Mouse (Mus musculus): ENCODE results near the gene Psg16. TPM values are rescaled to one million over a fixed set of nuclear protein-coding genes. Genes with fewer than 3 reads are reported as not detected.
"Not testable (repeated sequence)": the region's sequence is repeated elsewhere in the genome, so short reads cannot be mapped to it uniquely, and the experiment has no call there.

Psg16 gene
- polyA plus RNA-seq, 1 experiment from 2014 or later = 0.36 TPM

- Histone ChIP-seq H3K27ac (no peak overlapping the region), H3K4me1 (no peaks in the 10 kb centered on the region), H3K9ac (no peak overlapping the region), H3K4me3 (no peak overlapping the region), H3K4me2 (replicated peaks) (no peak overlapping the region), H3K27me3 (peaks cover 2% of the 10 kb centered on the region; the same call in 1 of the 2 replicates), H3K9me3 (replicated peaks) (0 out of 2 replicates have a peak, but pooled peaks cover 7% of the 10 kb centered on the region), H3K36me3 (no peaks in the 10 kb centered on the region)
- ATAC-seq (ENCODE audit: low FRiP score) = no peak
- WGBS = 60% methylated on average over 5 of the region's 5 CpGs
Observed at GRCm38 (mm10) chr7:17073513-17073903, 332 bp upstream of the Psg16 start.

- no peak overlapping the region for H3K4me2 ChIP-seq (replicated peaks)
- ATAC-seq (ENCODE audit: low FRiP score) = no peak
- peaks cover 2% of the 10 kb centered on the region; the same call in 1 of the 2 replicates for H3K27me3 ChIP-seq
- no peaks in the 10 kb centered on the region for H3K36me3 ChIP-seq
- H3K27ac ChIP-seq = no peak overlapping the region
- no peak overlapping the region for H3K4me3 ChIP-seq
- 0 out of 2 replicates have a peak, but pooled peaks cover 7% of the 10 kb centered on the region for H3K9me3 ChIP-seq (replicated peaks)
- no peak overlapping the region for H3K9ac ChIP-seq
- H3K4me1 ChIP-seq = no peaks in the 10 kb centered on the region
- 100% methylated on average over 1 of the region's 1 CpGs for WGBS
Observed at GRCm38 (mm10) chr7:17076542-17076941, 2.7 kb downstream of the Psg16 start.

GRCm38 (mm10) chr7:17078076-17078654, 4.3 kb downstream of the Psg16 start:
- no peak overlapping the region for H3K27ac ChIP-seq
- no peaks in the 10 kb centered on the region for H3K36me3 ChIP-seq
- H3K9ac ChIP-seq = no peak overlapping the region
- H3K9me3 ChIP-seq (replicated peaks) = 0 out of 2 replicates have a peak, but pooled peaks cover 7% of the 10 kb centered on the region
- no peaks in the 10 kb centered on the region for H3K4me1 ChIP-seq
- H3K27me3 ChIP-seq = peaks cover 2% of the 10 kb centered on the region; the same call in 1 of the 2 replicates
- no peak for ATAC-seq (ENCODE audit: low FRiP score)
- no peak overlapping the region for H3K4me3 ChIP-seq
- WGBS = 87% methylated on average over 7 of the region's 7 CpGs
- H3K4me2 ChIP-seq (replicated peaks) = no peak overlapping the region

- H3K27ac ChIP-seq = no peak overlapping the region
- no peaks in the 10 kb centered on the region for H3K4me1 ChIP-seq
Observed at GRCm38 (mm10) chr7:17082766-17083165, 8.9 kb downstream of the Psg16 start.

GRCm38 (mm10) chr7:17087731-17088130, 13.9 kb downstream of the Psg16 start:
- Histone ChIP-seq H3K4me2 (replicated peaks) (no peak overlapping the region), H3K9me3 (replicated peaks) (0 out of 2 replicates have a peak, but pooled peaks cover 8% of the 10 kb centered on the region), H3K36me3 (no peaks in the 10 kb centered on the region), H3K4me3 (no peak overlapping the region), H3K27ac (no peak overlapping the region), H3K9ac (no peak overlapping the region), H3K27me3 (0 out of 2 replicates have a peak, but pooled peaks cover 3% of the 10 kb centered on the region), H3K4me1 (no peaks in the 10 kb centered on the region)
- no peak for ATAC-seq (ENCODE audit: low FRiP score)
- WGBS = 72% methylated on average over 3 of the region's 3 CpGs

More at GRCm38 (mm10) chr7:17082766-17083165, 8.9 kb downstream of the Psg16 start:
- Histone ChIP-seq H3K4me3 (no peak overlapping the region), H3K9me3 (replicated peaks) (no peaks in the 10 kb centered on the region), H3K27me3 (peaks cover 3% of the 10 kb centered on the region; the same call in 1 of the 2 replicates), H3K4me2 (replicated peaks) (no peak overlapping the region), H3K36me3 (no peaks in the 10 kb centered on the region), H3K9ac (no peak overlapping the region)
- ATAC-seq (ENCODE audit: low FRiP score) = no peak
- WGBS = 92% methylated on average over 4 of the region's 4 CpGs

- no peak overlapping the region for H3K27ac ChIP-seq
- no peak for ATAC-seq (ENCODE audit: low FRiP score)
- no peak overlapping the region for H3K4me2 ChIP-seq (replicated peaks)
- 56% methylated on average over 3 of the region's 3 CpGs for WGBS
- H3K36me3 ChIP-seq = no peaks in the 10 kb centered on the region
- 0 out of 2 replicates have a peak, but pooled peaks cover 8% of the 10 kb centered on the region for H3K9me3 ChIP-seq (replicated peaks)
- H3K27me3 ChIP-seq = no peaks in the 10 kb centered on the region
- H3K4me3 ChIP-seq = no peak overlapping the region
- H3K9ac ChIP-seq = no peak overlapping the region
- H3K4me1 ChIP-seq = no peaks in the 10 kb centered on the region
Observed at GRCm38 (mm10) chr7:17090058-17090585, 16.3 kb downstream of the Psg16 start.

- Histone ChIP-seq H3K27ac (no peak overlapping the region), H3K4me3 (no peak overlapping the region), H3K36me3 (no peaks in the 10 kb centered on the region), H3K9ac (no peak overlapping the region), H3K4me1 (no peaks in the 10 kb centered on the region), H3K9me3 (replicated peaks) (0 out of 2 replicates have a peak, but pooled peaks cover 8% of the 10 kb centered on the region), H3K27me3 (no peaks in the 10 kb centered on the region), H3K4me2 (replicated peaks) (no peak overlapping the region)
- ATAC-seq (ENCODE audit: low FRiP score) = no peak
- 21% methylated on average over 1 of the region's 1 CpGs for WGBS
Observed at GRCm38 (mm10) chr7:17091280-17091679, 17.4 kb downstream of the Psg16 start.

GRCm38 (mm10) chr7:17101631-17102030, 27.8 kb downstream of the Psg16 start:
- H3K9ac ChIP-seq; H3K4me3 ChIP-seq; H3K36me3 ChIP-seq; H3K4me1 ChIP-seq; H3K9me3 ChIP-seq (replicated peaks); ATAC-seq (ENCODE audit: low FRiP score); H3K4me2 ChIP-seq (replicated peaks); H3K27ac ChIP-seq; H3K27me3 ChIP-seq: not testable (repeated sequence)
- 88% methylated on average over 13 of the region's 13 CpGs for WGBS

- no peak overlapping the region for H3K4me2 ChIP-seq (replicated peaks)
- H3K4me3 ChIP-seq = no peak overlapping the region
- WGBS = 89% methylated on average over 1 of the region's 1 CpGs
- H3K27me3 ChIP-seq = no peaks in the 10 kb centered on the region
- H3K36me3 ChIP-seq = no peaks in the 10 kb centered on the region
- H3K9ac ChIP-seq = no peak overlapping the region
- 0 out of 2 replicates have a peak, but pooled peaks cover 3% of the 10 kb centered on the region for H3K9me3 ChIP-seq (replicated peaks)
- H3K27ac ChIP-seq = no peak overlapping the region
- ATAC-seq (ENCODE audit: low FRiP score) = no peak
- H3K4me1 ChIP-seq = no peaks in the 10 kb centered on the region
Observed at GRCm38 (mm10) chr7:17135307-17135706, 61.5 kb downstream of the Psg16 start.

GRCm38 (mm10) chr7:17149931-17150330, 76.1 kb downstream of the Psg16 start, which contains the start of gene Ceacam3:
Gene Ceacam3, plus strand, starts transcription at chr7:17150282.
- H3K4me1 ChIP-seq = no peaks in the 10 kb centered on the region
- H3K4me3 ChIP-seq = no peak within 1 kb of the TSS
- H3K27me3 ChIP-seq = no peaks in the 10 kb centered on the region
- H3K36me3 ChIP-seq = no peaks in the 10 kb centered on the region
- no peak within 1 kb of the TSS for H3K9ac ChIP-seq
- H3K9me3 ChIP-seq (replicated peaks) = peaks cover 43% of the 10 kb centered on the region
- 95% methylated on average over 2 of the region's 2 CpGs for WGBS
- no peak within 1 kb of the TSS for H3K4me2 ChIP-seq (replicated peaks)
- no peak within 1 kb of the TSS for H3K27ac ChIP-seq
- no peak for ATAC-seq (ENCODE audit: low FRiP score)

- no peaks in the 10 kb centered on the region for H3K27me3 ChIP-seq
- no peak overlapping the region for H3K4me3 ChIP-seq
- no peak overlapping the region for H3K9ac ChIP-seq
- no peak overlapping the region for H3K4me2 ChIP-seq (replicated peaks)
- 42% methylated on average over 2 of the region's 2 CpGs for WGBS
- no peak for ATAC-seq (ENCODE audit: low FRiP score)
- no peaks in the 10 kb centered on the region for H3K4me1 ChIP-seq
- peaks cover 43% of the 10 kb centered on the region for H3K9me3 ChIP-seq (replicated peaks)
- H3K27ac ChIP-seq = no peak overlapping the region
- H3K36me3 ChIP-seq = no peaks in the 10 kb centered on the region
Observed at GRCm38 (mm10) chr7:17155634-17156033, 81.8 kb downstream of the Psg16 start.

GRCm38 (mm10) chr7:17156885-17157677, 83.2 kb downstream of the Psg16 start:
- Histone ChIP-seq H3K9me3 (replicated peaks) (peaks cover 45% of the 10 kb centered on the region), H3K4me3 (no peak overlapping the region), H3K36me3 (no peaks in the 10 kb centered on the region), H3K4me2 (replicated peaks) (no peak overlapping the region), H3K9ac (no peak overlapping the region), H3K27me3 (no peaks in the 10 kb centered on the region), H3K4me1 (no peaks in the 10 kb centered on the region), H3K27ac (no peak overlapping the region)
- ATAC-seq (ENCODE audit: low FRiP score) = no peak
- WGBS = 76% methylated on average over 3 of the region's 3 CpGs
